Mouse (Mus musculus): Measurements from ENCODE around the gene Gm45521. TPM values are rescaled to one million over a fixed set of nuclear protein-coding genes. Genes with fewer than 3 reads are reported as not detected.

Gm45521 gene
- total and polyA plus RNA-seq, 2 experiments from 2014 or later: not detected

GRCm38 (mm10) chr14:7999435-7999834 is 42.3 kb downstream of the Gm45521 start:
- H3K4me1 ChIP-seq (ENCODE audit: control insufficient read depth, insufficient read depth): peaks cover 11% of the 10 kb centered on the region; the same call in 1 of the 2 replicates
- H3K9me3 ChIP-seq (replicated peaks; ENCODE audit: control insufficient read depth, low read length): no peaks in the 10 kb centered on the region
- no peak overlapping the region for H3K4me3 ChIP-seq (ENCODE audit: low read depth, low read length)
- no peak overlapping the region for H3K9ac ChIP-seq (replicated peaks; ENCODE audit: low read depth, low read length)
- no peak overlapping the region for H3K27ac ChIP-seq (ENCODE audit: low read depth)
- ATAC-seq (ENCODE audit: insufficient read depth, low read depth) (no peak), DNase-seq (ENCODE audit: low spot score) (no peak)
- H3K27me3 ChIP-seq (ENCODE audit: control insufficient read depth, insufficient read depth, low read length): peaks cover 24% of the 10 kb centered on the region
- H3K36me3 ChIP-seq (replicated peaks; ENCODE audit: control insufficient read depth, insufficient read depth, low read length): no peaks in the 10 kb centered on the region
- H3K4me2 ChIP-seq (ENCODE audit: low read depth, low read length): no peak overlapping the region
- TF ChIP-seq CTCF (IDR thresholded peaks at IDR 0.05; ENCODE audit: low read depth) (no peak), EP300 (IDR thresholded peaks at IDR 0.05; ENCODE audit: low read depth) (no peak)
- WGBS: 84% methylated on average over 5 of the region's 5 CpGs

GRCm38 (mm10) chr14:8000247-8000646 is 43.2 kb downstream of the Gm45521 start:
- Histone ChIP-seq H3K9ac (replicated peaks; ENCODE audit: low read depth, low read length) (no peak overlapping the region), H3K4me2 (ENCODE audit: low read depth, low read length) (no peak overlapping the region), H3K27ac (ENCODE audit: low read depth) (no peak overlapping the region), H3K4me3 (ENCODE audit: low read depth, low read length) (no peak overlapping the region), H3K4me1 (ENCODE audit: control insufficient read depth, insufficient read depth) (peaks cover 11% of the 10 kb centered on the region; the same call in 1 of the 2 replicates), H3K27me3 (ENCODE audit: control insufficient read depth, insufficient read depth, low read length) (peaks cover 24% of the 10 kb centered on the region), H3K36me3 (replicated peaks; ENCODE audit: control insufficient read depth, insufficient read depth, low read length) (no peaks in the 10 kb centered on the region), H3K9me3 (replicated peaks; ENCODE audit: control insufficient read depth, low read length) (no peaks in the 10 kb centered on the region)
- TF ChIP-seq CTCF (IDR thresholded peaks at IDR 0.05; ENCODE audit: low read depth) (no peak), EP300 (IDR thresholded peaks at IDR 0.05; ENCODE audit: low read depth) (no peak)
- ATAC-seq (ENCODE audit: insufficient read depth, low read depth): no peak
- DNase-seq (ENCODE audit: low spot score): no peak
- 81% methylated on average over 5 of the region's 5 CpGs for WGBS

GRCm38 (mm10) chr14:8000831-8001685 is 44.0 kb downstream of the Gm45521 start:
- no peak overlapping the region for H3K9ac ChIP-seq (replicated peaks; ENCODE audit: low read depth, low read length)
- no peak overlapping the region for H3K27ac ChIP-seq (ENCODE audit: low read depth)
- peaks cover 11% of the 10 kb centered on the region; the same call in 1 of the 2 replicates for H3K4me1 ChIP-seq (ENCODE audit: control insufficient read depth, insufficient read depth)
- TF ChIP-seq EP300 (IDR thresholded peaks at IDR 0.05; ENCODE audit: low read depth): no peak
- no peak for TF ChIP-seq CTCF (IDR thresholded peaks at IDR 0.05; ENCODE audit: low read depth)
- H3K4me3 ChIP-seq (ENCODE audit: low read depth, low read length): no peak overlapping the region
- no peak for ATAC-seq (ENCODE audit: insufficient read depth, low read depth)
- DNase-seq (ENCODE audit: low spot score): no peak
- H3K27me3 ChIP-seq (ENCODE audit: control insufficient read depth, insufficient read depth, low read length): peaks cover 24% of the 10 kb centered on the region
- H3K36me3 ChIP-seq (replicated peaks; ENCODE audit: control insufficient read depth, insufficient read depth, low read length): no peaks in the 10 kb centered on the region
- no peak overlapping the region for H3K4me2 ChIP-seq (ENCODE audit: low read depth, low read length)
- 27% methylated on average over 17 of the region's 17 CpGs for WGBS
- H3K9me3 ChIP-seq (replicated peaks; ENCODE audit: control insufficient read depth, low read length): no peaks in the 10 kb centered on the region

- H3K27me3 ChIP-seq (ENCODE audit: control insufficient read depth, insufficient read depth, low read length): peaks cover 24% of the 10 kb centered on the region
- DNase-seq (ENCODE audit: low spot score): peak; percentile 66
- peak within 1 kb of the TSS; percentile 95 for H3K4me2 ChIP-seq (ENCODE audit: low read depth, low read length)
- peak; percentile 89 for ATAC-seq (ENCODE audit: insufficient read depth, low read depth)
- no peaks in the 10 kb centered on the region for H3K9me3 ChIP-seq (replicated peaks; ENCODE audit: control insufficient read depth, low read length)
- no peaks in the 10 kb centered on the region for H3K36me3 ChIP-seq (replicated peaks; ENCODE audit: control insufficient read depth, insufficient read depth, low read length)
- no peak within 1 kb of the TSS for H3K27ac ChIP-seq (ENCODE audit: low read depth)
- TF ChIP-seq CTCF (IDR thresholded peaks at IDR 0.05; ENCODE audit: low read depth): no peak
- no peak for TF ChIP-seq EP300 (IDR thresholded peaks at IDR 0.05; ENCODE audit: low read depth)
- WGBS: 2% methylated on average over 37 of the region's 38 CpGs
- H3K4me3 ChIP-seq (ENCODE audit: low read depth, low read length): peak within 1 kb of the TSS; percentile 61
- peaks cover 11% of the 10 kb centered on the region; the same call in 1 of the 2 replicates for H3K4me1 ChIP-seq (ENCODE audit: control insufficient read depth, insufficient read depth)
- H3K9ac ChIP-seq (replicated peaks; ENCODE audit: low read depth, low read length): peak within 1 kb of the TSS; percentile 59
Observed at GRCm38 (mm10) chr14:8002432-8003092, 45.5 kb downstream of the Gm45521 start, which contains the start of gene Abhd6. Gene Abhd6, plus strand, starts transcription at chr14:8002902.

- WGBS: 2% methylated on average over 23 of the region's 23 CpGs
- no peaks in the 10 kb centered on the region for H3K36me3 ChIP-seq (replicated peaks; ENCODE audit: control insufficient read depth, insufficient read depth, low read length)
- H3K9ac ChIP-seq (replicated peaks; ENCODE audit: low read depth, low read length): peak overlapping the region; percentile 59
- TF ChIP-seq EP300 (IDR thresholded peaks at IDR 0.05; ENCODE audit: low read depth) (no peak), CTCF (IDR thresholded peaks at IDR 0.05; ENCODE audit: low read depth) (no peak)
- H3K4me2 ChIP-seq (ENCODE audit: low read depth, low read length): peak overlapping the region; percentile 95
- ATAC-seq (ENCODE audit: insufficient read depth, low read depth) (peak; percentile 34; the same call in 1 of the 2 replicates), DNase-seq (ENCODE audit: low spot score) (peak; percentile 30)
- peak overlapping the region; percentile 61 for H3K4me3 ChIP-seq (ENCODE audit: low read depth, low read length)
- H3K4me1 ChIP-seq (ENCODE audit: control insufficient read depth, insufficient read depth): peaks cover 11% of the 10 kb centered on the region; the same call in 1 of the 2 replicates
- peaks cover 24% of the 10 kb centered on the region for H3K27me3 ChIP-seq (ENCODE audit: control insufficient read depth, insufficient read depth, low read length)
- no peaks in the 10 kb centered on the region for H3K9me3 ChIP-seq (replicated peaks; ENCODE audit: control insufficient read depth, low read length)
- no peak overlapping the region for H3K27ac ChIP-seq (ENCODE audit: low read depth)
Observed at GRCm38 (mm10) chr14:8003093-8003670, 46.1 kb downstream of the Gm45521 start.
